Mouse (Mus musculus): ENCODE data around the gene Gpatch8. TPM values are rescaled to one million over a fixed set of nuclear protein-coding genes. Genes with fewer than 3 reads are reported as not detected.
A peak's percentile ranks its signal among the peaks of the same experiment; 100 is the strongest.

The Gpatch8 gene
- polyA plus RNA-seq, 1 experiment, result 26.3 TPM

GRCm38 (mm10) chr11:102438212-102439092 lies 117.7 kb downstream of the Gpatch8 start:
- Histone ChIP-seq H3K27ac (ENCODE audit: insufficient read depth, low read depth, low read length) (no peak overlapping the region), H3K27me3 (ENCODE audit: control insufficient read depth, insufficient read depth, low read length) (peaks cover 8% of the 10 kb centered on the region; the same call in 1 of the 2 replicates), H3K4me3 (ENCODE audit: low read depth, low read length) (peak overlapping the region; percentile 59), H3K4me1 (ENCODE audit: control insufficient read depth, insufficient read depth, insufficient read length, low read length) (peaks cover 10% of the 10 kb centered on the region), H3K36me3 (ENCODE audit: control insufficient read depth, insufficient read depth, low read length) (peaks cover 19% of the 10 kb centered on the region)
- TF ChIP-seq POLR2A (IDR thresholded peaks at IDR 0.05; ENCODE audit: low read depth, low read length) (no peak), CTCF (IDR thresholded peaks at IDR 0.05; ENCODE audit: extremely low read depth, insufficient read length, insufficient replicate concordance, low read depth, low read length) (peak; percentile 66; the same call in 1 of the 2 replicates)
- 18% methylated on average over 77 of the region's 77 CpGs for WGBS

- 20% methylated on average over 87 of the region's 87 CpGs for WGBS
- Histone ChIP-seq H3K36me3 (ENCODE audit: control insufficient read depth, insufficient read depth, low read length) (peaks cover 19% of the 10 kb centered on the region), H3K4me3 (ENCODE audit: low read depth, low read length) (peak overlapping the region; percentile 59), H3K27ac (ENCODE audit: insufficient read depth, low read depth, low read length) (no peak overlapping the region), H3K4me1 (ENCODE audit: control insufficient read depth, insufficient read depth, insufficient read length, low read length) (peaks cover 14% of the 10 kb centered on the region), H3K27me3 (ENCODE audit: control insufficient read depth, insufficient read depth, low read length) (peaks cover 8% of the 10 kb centered on the region; the same call in 1 of the 2 replicates)
- TF ChIP-seq POLR2A (IDR thresholded peaks at IDR 0.05; ENCODE audit: low read depth, low read length), result no peak
- no peak for TF ChIP-seq CTCF (IDR thresholded peaks at IDR 0.05; ENCODE audit: extremely low read depth, insufficient read length, insufficient replicate concordance, low read depth, low read length)
These were observed 118.8 kb downstream of the Gpatch8 start for GRCm38 (mm10) chr11:102437120-102438061.

GRCm38 (mm10) chr11:102436471-102436790 lies 119.8 kb downstream of the Gpatch8 start:
- peaks cover 19% of the 10 kb centered on the region for H3K36me3 ChIP-seq (ENCODE audit: control insufficient read depth, insufficient read depth, low read length)
- TF ChIP-seq POLR2A (IDR thresholded peaks at IDR 0.05; ENCODE audit: low read depth, low read length) (no peak), CTCF (IDR thresholded peaks at IDR 0.05; ENCODE audit: extremely low read depth, insufficient read length, insufficient replicate concordance, low read depth, low read length) (no peak)
- H3K27ac ChIP-seq (ENCODE audit: insufficient read depth, low read depth, low read length), result no peak overlapping the region
- no peak overlapping the region for H3K4me3 ChIP-seq (ENCODE audit: low read depth, low read length)
- peaks cover 8% of the 10 kb centered on the region; the same call in 1 of the 2 replicates for H3K27me3 ChIP-seq (ENCODE audit: control insufficient read depth, insufficient read depth, low read length)
- peaks cover 14% of the 10 kb centered on the region for H3K4me1 ChIP-seq (ENCODE audit: control insufficient read depth, insufficient read depth, insufficient read length, low read length)
- WGBS, result 57% methylated on average over 10 of the region's 10 CpGs

- no peak overlapping the region for H3K4me3 ChIP-seq (ENCODE audit: low read depth, low read length)
- H3K27me3 ChIP-seq (ENCODE audit: control insufficient read depth, insufficient read depth, low read length), result peaks cover 8% of the 10 kb centered on the region; the same call in 1 of the 2 replicates
- no peak overlapping the region for H3K27ac ChIP-seq (ENCODE audit: insufficient read depth, low read depth, low read length)
- H3K36me3 ChIP-seq (ENCODE audit: control insufficient read depth, insufficient read depth, low read length), result peaks cover 19% of the 10 kb centered on the region
- H3K4me1 ChIP-seq (ENCODE audit: control insufficient read depth, insufficient read depth, insufficient read length, low read length), result peaks cover 18% of the 10 kb centered on the region
- TF ChIP-seq POLR2A (IDR thresholded peaks at IDR 0.05; ENCODE audit: low read depth, low read length) (no peak), CTCF (IDR thresholded peaks at IDR 0.05; ENCODE audit: extremely low read depth, insufficient read length, insufficient replicate concordance, low read depth, low read length) (no peak)
- WGBS, result 94% methylated on average over 18 of the region's 18 CpGs
These were observed 120.3 kb downstream of the Gpatch8 start for GRCm38 (mm10) chr11:102435754-102436470.

- H3K27ac ChIP-seq (ENCODE audit: insufficient read depth, low read depth, low read length), result no peak overlapping the region
- TF ChIP-seq POLR2A (IDR thresholded peaks at IDR 0.05; ENCODE audit: low read depth, low read length) (no peak), CTCF (IDR thresholded peaks at IDR 0.05; ENCODE audit: extremely low read depth, insufficient read length, insufficient replicate concordance, low read depth, low read length) (no peak)
- 89% methylated on average over 11 of the region's 11 CpGs for WGBS
- H3K4me3 ChIP-seq (ENCODE audit: low read depth, low read length), result no peak overlapping the region
- H3K4me1 ChIP-seq (ENCODE audit: control insufficient read depth, insufficient read depth, insufficient read length, low read length), result peaks cover 18% of the 10 kb centered on the region
- peaks cover 19% of the 10 kb centered on the region for H3K36me3 ChIP-seq (ENCODE audit: control insufficient read depth, insufficient read depth, low read length)
- peaks cover 8% of the 10 kb centered on the region; the same call in 1 of the 2 replicates for H3K27me3 ChIP-seq (ENCODE audit: control insufficient read depth, insufficient read depth, low read length)
These were observed 121.1 kb downstream of the Gpatch8 start for GRCm38 (mm10) chr11:102434816-102435705.

- TF ChIP-seq POLR2A (IDR thresholded peaks at IDR 0.05; ENCODE audit: low read depth, low read length) (no peak; the same call in 1 of the 2 replicates), CTCF (IDR thresholded peaks at IDR 0.05; ENCODE audit: extremely low read depth, insufficient read length, insufficient replicate concordance, low read depth, low read length) (peak; percentile 79; the same call in 1 of the 2 replicates)
- Histone ChIP-seq H3K4me1 (ENCODE audit: control insufficient read depth, insufficient read depth, insufficient read length, low read length) (peaks cover 18% of the 10 kb centered on the region), H3K27me3 (ENCODE audit: control insufficient read depth, insufficient read depth, low read length) (peaks cover 8% of the 10 kb centered on the region; the same call in 1 of the 2 replicates), H3K4me3 (ENCODE audit: low read depth, low read length) (no peak overlapping the region), H3K36me3 (ENCODE audit: control insufficient read depth, insufficient read depth, low read length) (peaks cover 19% of the 10 kb centered on the region), H3K27ac (ENCODE audit: insufficient read depth, low read depth, low read length) (no peak overlapping the region)
- WGBS, result 15% methylated on average over 7 of the region's 7 CpGs
These were observed 121.8 kb downstream of the Gpatch8 start for GRCm38 (mm10) chr11:102434406-102434805.
